Mouse (Mus musculus): ENCODE measurements around the gene 2010003K11Rik.

Gene 2010003K11Rik

DNA sequence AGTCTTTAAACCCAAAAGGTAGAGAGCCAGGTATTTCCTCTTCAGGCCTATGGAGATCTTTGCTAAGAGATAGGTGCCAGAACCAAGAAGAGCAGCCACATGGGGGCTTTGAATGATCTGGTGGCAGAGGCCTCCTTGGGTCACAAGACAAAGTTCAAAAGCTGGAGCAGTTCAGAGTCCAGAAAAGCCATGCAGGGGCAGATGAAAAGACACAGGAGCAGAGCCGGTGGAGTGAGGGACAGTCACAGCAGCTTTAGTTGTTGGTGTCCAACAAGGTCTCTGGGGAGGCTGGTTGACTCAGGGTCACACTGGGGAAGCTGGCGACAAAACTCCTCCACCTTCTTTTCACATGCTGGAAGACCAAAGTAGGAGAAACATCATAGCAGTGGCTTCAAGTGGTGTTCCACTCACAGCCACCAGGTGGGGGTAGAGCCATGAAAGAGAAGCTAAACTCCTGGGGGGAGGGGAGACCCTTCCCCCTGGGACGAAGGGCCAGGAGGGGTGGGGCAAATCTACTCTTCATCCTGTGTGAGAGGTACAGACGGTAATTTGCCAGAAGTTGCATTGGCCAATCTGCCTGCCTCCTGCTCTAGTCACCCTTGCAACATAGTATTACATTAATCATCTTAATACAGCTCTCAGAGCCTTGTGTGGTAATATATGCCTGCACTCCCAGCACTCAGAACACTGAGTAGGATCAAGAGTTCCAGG lies 965 bp downstream of the 2010003K11Rik start:
- DNase-seq (ENCODE audit: low read depth in 2 of 2, low spot score in 2 of 2): peak; percentile 28 to 58

DNA sequence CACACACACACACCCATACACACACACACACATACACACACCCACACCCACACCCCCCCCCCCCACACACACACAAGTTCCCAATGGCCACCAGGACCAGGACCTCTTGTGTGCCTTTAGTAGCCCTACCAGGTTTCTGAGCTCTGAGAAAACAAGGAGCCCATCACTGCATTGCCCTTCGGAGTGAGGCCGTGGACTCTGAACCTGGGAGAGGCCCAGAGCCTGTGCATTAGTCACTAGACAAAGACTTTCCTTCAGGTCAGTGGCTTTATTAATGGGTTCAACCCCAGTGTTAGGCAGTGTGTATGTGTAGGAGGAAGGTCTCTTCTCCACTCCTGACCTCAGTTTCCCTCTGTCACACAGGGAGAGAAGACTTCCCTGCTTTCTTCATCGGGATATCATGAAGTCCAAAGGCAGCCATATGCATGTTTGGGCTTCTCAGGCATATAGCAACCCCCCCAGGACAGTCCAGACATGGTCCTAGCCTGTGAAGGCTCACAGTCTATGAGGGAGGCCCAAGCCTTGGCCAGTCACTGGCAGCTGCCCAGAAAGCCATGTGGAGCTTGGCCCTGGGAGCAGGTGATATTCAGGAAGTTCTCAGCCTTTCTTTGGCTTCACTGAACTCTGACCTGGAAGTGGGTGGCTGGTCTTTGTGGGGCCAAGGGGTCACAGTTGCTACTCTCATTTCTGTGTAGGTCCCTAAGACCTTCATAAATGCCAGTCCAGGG lies 1.7 kb downstream of the 2010003K11Rik start:
- DNase-seq (ENCODE audit: low read depth in 2 of 2, low spot score in 2 of 2): no peak

DNA sequence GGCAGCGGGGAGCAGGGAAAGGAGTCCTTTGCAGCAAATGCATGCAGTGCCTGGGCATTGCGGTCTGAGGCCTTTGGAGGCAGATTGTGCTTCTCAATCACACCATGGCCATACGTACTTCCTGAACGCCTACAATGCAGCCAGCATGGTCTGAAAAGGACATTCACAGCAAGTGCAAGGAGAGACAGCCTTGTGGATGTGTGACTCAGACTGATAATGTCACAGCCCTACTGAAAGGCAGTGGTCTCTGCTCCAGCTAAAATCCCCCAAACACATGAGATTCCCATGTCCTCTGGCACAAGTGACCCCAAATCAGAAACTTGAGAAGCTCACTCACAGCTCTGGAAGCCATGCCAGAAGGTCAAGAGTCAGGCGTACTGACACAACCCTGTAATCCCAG lies 2.6 kb downstream of the 2010003K11Rik start:
- DNase-seq (ENCODE audit: low read depth in 2 of 2, low spot score in 2 of 2): no peak

DNA sequence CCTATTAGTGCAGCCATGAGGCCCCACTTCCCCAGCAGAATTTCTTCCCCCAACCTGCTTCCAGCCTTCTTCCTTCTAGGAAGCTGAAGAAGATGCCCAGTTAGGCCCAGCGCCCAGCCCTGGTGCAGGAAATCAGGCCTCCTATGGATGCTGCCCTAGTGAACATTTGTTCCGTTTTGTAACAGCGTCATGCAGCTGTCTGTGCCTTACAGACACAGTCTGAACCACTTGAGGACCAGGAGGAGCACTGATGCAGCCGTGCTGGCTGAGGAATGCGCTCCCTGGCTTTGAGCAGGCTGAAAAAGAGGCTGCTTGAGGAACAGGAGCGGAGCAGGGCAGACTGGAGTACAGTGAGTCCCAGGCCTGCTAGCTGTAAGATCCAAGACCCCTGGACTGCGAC lies 3.7 kb downstream of the 2010003K11Rik start:
- DNase-seq (ENCODE audit: low read depth in 2 of 2, low spot score in 2 of 2): no peak

DNA sequence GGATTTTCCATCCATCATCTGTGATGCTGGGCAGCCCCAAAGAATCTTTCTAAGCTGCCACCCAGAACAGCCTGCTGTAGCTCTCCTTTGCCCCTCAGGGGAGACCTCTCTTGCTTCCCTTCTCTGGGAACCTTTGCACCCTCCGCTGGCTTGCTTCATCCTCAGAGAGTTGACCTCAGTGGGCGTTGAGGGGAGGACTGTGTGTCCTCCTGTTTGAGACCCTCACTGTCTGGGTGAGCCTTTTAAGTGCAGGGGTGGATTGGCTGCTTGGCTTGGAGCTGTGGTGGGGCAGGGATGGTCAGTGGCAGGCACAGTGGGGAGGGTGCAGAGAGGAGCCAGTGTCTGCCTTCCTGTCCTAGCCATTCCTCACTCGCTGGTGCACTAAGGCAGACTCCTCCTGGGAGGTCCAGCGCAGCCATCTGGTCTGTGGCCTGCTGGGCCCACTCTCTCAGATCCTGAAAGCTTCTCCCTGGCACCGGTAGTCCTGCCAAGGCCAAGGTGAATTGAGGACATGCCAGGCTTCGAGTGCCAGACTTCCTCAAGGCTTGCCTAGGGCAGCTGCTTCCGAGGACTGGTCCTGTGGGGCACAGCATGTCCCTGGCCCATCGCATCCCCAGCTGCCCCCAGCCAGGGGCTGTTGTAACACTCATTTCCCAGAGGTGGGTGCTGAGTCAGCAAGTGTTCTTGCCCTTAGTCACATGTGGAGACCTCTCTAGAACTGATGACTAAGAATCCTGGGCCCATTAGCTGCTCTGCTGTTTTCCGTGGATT lies 5.7 kb downstream of the 2010003K11Rik start:
- DNase-seq (ENCODE audit: low read depth in 2 of 2, low spot score in 2 of 2): no peak

DNA sequence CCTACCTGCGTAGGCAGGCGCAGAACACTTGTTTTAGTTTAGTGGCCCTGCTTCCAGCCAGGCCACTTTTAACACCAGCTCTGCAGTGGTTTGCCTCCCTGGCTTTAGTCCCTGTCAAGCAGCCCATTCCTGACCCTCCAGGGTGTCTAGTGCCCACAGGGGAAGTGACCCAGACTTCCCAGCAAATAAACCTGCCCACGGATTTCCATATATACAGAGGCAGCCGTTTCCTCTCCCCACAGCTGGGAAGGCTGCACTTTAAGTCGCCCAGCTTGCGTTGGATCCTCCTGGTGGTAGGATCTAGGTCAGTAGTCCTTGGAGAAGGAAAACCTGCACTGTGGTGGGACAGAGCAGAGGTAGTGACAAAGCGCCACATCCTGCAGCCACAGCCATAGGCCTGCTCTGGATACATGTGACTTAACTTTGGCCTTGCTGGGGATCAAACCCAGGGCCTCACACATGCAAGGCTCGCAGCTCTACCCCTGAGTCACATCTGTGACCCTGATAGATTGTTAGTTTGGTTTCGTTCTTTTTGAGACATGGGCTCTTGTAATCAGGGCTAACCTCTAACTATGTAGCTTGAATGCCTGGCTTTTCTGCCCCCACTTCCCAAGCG lies 7.2 kb downstream of the 2010003K11Rik start:
- no peak for DNase-seq (ENCODE audit: low read depth in 2 of 2, low spot score in 2 of 2)

DNA sequence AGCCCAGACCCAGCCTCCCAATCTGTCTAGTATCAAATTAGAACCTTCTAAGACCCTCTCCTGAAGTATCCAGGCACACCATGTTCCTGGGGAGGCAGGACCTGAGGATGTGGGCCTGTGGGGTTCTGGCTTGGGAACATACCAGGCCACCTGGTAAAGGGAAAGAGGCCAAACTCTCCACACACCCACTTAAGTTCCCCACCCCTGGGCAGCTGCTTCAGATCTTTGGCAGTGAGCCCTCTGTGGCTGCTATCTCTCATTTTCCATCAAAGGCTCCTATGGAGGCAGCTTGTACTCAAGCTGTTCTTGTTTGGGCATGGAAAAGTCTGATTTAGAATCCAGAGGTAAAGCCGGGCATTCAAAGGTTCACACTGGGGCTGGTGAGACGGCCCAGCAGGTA lies 10.5 kb downstream of the 2010003K11Rik start:
- DNase-seq (ENCODE audit: low read depth in 2 of 2, low spot score in 2 of 2): no peak

DNA sequence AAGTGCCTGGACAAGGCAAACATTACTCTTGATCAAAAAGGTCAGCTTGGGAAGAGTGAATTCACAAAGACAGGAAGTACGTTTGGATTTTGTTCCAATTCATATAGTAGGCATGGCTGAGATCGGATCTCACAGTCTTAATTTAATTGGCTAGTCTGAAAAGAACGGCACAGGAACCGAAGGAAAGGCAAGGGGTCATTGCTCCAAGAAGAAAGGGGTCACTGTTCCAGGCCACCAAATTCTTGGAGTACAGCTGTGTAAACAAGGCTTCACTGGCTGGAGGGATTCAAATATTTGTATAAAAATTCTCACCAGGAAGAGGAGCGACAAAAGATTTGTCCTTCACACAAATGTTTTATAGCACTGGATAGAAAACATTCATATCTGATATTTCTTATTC lies 13.4 kb downstream of the 2010003K11Rik start:
- DNase-seq (ENCODE audit: low read depth in 2 of 2, low spot score in 2 of 2): no peak

DNA sequence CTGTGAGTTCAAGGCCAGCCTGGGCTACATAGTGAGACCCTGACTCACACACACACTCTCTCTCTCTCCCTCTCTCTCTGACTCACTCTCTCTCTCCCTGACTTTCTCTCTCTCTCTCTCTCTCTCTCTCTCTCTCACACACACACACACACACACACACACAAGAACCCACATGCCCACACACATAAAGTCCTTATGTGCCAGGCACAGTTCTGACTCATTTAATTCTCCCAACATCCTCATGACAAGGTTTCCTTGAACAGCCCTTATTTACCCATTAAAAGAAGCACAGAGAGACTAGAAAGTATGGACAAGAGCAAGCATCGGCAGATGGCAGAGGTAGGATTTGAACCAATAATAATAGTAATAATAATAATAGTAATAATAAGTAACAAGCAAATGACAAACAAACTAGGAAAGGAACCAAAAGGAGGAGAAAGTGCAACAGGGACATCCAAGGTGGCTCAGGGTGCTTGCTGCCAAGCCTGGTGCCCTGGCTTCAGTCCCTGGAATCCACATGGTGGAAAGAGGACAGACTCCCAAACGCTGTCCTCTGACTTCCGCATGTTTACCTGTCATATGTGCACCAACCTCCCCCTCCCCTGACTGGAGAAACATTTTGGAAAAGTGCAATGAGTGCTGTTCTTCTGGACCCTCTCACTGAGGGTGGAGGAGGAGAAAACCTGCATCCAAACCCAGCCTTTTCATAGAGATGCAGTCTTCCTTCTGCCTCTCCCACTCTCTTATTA lies 16.1 kb downstream of the 2010003K11Rik start:
- no peak for DNase-seq (ENCODE audit: low read depth in 2 of 2, low spot score in 2 of 2)

DNA sequence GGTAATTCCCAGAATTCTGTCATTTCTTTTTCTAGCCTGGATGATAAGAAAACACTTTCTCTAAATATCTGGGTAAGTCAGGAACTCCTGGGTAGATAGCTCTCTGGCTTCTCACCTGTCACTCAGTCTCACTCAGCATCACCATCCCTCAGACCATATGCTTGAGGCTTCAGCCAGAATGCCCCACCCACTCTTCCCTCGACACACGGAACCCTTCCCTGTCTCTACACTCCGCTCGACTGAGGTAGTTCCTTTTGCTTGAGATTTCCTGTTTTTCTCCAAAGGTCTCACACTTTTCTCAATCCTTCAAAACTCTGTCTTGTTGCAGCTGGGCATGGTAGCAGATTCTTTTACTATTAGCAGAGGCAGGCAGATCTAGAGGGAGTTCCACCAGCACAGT lies 17.1 kb downstream of the 2010003K11Rik start:
- no peak for DNase-seq (ENCODE audit: low read depth in 2 of 2, low spot score in 2 of 2)

DNA sequence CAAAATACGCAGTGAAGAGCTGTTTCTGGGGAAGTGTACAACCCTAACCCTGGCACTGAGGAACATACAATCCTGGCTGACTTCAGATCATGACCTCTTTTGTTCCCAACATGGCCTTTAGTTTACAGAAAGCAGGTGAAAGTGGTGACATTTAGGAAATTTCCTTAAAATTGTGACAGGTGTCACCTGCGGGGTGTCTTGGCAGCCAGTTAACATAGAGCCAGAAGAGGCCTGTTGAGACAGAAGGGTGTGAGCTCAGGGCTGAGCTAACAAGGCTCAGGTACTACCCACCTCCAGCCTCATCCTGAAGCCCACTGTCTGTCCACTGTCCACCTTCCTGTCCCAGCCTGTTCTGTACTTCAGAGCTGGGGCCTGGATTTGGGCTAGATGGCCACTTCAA lies 18.3 kb downstream of the 2010003K11Rik start:
- no peak for DNase-seq (ENCODE audit: low read depth in 2 of 2, low spot score in 2 of 2)

DNA sequence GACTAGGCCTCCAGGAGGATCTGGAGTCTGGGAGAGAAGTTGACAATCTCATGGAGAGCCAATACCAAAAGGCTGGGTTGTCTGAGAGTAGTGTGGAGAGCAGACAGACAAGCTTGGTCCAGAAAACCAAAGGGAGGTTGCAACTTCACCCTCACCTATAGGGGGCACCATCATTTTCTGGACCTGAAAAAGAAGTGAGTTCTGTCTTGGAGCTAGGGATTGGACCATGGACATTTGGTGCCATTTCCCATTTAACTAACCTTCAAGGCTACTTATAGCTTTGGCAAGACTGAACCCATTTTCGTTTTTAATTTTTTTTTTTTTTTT lies 20.2 kb downstream of the 2010003K11Rik start:
- no peak for DNase-seq (ENCODE audit: low read depth in 2 of 2, low spot score in 2 of 2)

DNA sequence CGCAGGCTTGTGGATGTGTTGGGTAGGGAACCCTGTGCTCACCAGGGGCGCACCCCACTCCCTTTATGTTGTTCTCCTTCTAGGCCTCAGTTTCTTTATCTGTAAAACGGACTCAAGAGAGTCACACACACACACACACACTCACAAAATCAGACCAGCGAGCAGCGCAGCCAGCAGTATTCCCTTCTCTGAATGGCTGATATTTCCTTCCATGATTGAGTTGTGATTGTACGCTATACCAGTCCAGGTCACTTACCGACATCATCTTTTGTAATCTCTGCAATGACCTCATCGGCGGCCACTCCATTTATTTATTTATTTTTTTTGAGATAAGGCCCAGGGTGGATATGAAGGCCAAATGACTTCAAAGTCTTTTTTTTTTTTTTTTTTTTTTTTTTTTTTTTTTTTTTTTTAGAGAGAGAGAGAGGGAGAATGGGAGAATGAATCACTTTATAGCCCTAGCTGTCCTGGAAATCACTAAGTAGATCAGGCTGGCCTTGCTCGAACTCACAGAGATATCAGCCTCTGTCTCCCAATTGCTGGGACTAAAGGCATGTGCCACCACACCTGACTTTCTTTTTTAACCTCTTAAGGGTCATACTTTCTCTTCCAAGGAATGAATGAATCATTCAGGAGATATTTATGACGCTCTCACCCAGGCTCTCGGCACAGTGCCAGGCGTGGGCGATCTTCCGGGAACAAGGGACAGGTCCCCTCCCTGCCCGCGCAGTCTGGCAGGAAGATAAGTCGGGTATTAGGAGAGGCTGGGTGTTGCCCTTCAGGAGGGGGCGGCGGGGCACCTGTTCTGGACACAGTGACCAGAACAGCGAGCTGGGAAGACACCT lies 20.8 kb downstream of the 2010003K11Rik start, which contains the start of gene Syt12:
Gene Syt12 (minus strand): TSS at position 103 of the 845 bp plus-strand sequence.
- no peak for DNase-seq (ENCODE audit: low read depth in 2 of 2, low spot score in 2 of 2)

DNA sequence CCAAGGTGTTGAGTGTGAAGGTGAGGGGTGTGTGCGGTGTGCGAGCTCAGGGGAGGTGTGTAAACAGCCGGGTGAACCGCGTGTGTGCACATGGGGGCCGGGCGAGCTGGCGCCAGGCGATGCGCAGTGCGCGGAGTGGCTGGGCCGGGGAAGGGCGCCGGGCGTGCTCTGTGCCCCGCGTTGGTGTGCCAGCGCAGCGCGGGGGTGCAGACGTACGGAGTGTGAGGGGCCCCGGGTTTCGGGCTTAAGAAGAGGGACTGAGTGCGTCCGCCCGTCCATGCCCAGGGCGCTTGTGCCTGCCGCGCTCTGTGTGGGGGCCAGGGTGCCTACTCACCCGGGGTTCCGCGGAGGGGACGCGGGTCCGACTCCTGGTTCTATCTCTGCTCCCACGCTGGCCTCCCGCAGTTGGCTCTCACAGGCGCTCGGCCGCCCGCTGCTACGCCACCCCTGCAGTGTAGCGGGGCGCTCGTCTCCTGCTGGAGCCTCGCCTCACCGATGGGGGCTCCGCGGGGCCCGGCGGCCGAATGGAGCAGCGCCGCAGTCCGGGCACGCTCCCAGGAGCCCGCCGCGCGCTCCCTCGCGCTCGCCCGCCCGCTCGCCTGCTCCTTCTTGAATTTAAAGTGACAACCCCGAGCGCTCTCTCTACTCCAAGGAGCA lies 21.7 kb downstream of the 2010003K11Rik start:
- DNase-seq (ENCODE audit: low read depth in 2 of 2, low spot score in 2 of 2): no peak

DNA sequence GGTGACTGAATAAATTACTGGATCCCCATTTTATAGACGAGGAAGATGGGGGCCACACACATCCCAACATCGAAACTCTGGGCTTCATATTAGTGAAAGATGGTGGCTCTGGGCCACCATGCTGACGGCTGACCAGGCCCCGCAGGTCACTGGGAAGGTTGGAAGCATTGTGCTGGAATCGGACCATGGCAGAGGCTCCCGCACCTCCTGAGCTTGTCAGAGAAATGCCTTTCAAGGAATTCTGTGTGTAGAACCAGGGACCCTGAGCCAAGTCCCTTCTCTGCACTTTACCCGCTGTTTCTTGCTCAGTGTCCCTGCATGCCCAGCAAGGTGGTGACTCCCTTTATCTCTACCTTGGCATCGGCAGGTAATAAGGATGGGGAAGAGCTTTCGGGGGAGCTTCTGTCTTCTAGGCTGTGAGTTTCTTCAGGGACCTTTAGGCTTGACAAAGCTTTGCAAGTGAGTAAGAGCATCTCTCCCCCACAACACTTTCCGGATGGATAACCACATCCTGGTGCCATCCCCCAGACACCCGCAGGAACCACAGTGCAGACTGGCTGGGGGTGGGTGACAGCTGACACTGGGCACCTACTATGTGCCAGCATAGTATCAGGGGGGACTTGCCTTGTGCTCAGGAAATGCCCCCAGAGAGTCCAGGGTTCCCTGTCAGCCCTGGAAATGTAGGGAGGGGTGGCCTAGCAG lies 23.0 kb downstream of the 2010003K11Rik start:
- DNase-seq (ENCODE audit: low read depth in 2 of 2, low spot score in 2 of 2): peak; percentile 25 to 59

DNA sequence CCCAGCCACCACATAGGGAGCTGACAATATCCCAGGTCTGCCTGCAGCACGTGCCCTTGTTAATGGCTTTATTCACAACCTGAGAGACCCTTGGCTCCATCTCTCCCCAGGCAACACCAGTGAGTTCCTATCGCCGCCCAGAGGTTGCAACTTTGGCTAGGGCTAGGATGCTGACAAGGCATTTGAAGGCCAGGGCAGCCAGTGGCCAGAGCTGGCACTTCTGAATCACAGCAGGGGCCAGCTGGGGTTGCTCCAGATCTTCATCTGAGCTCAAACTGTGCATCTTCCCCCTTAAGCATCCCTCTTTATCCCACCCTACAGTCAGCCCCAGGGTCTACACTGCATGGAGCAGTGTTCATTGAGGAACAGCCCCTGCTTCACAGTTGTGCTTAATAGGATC lies 23.6 kb downstream of the 2010003K11Rik start:
- DNase-seq (ENCODE audit: low read depth in 2 of 2, low spot score in 2 of 2): no peak

DNA sequence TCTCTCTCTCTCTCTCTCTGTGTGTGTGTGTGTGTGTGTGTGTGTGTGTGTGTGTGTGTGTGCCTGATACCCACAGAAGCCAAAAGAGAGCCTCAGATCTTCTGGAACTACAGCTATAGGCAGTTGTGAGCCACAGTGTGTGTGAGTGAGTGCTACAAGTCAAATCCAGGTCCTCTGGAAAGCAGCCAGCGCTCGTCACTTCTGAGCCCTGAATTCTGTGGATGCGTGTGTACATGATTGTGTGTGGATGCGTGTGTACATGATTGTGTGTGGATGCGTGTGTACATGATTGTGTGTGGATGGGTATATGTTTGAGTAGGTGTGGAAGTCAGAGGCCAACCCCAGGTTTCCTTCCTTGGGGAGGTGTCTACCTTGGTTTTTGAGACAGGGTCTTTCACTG lies 24.8 kb downstream of the 2010003K11Rik start:
- DNase-seq (ENCODE audit: low read depth in 2 of 2, low spot score in 2 of 2): no peak

DNA sequence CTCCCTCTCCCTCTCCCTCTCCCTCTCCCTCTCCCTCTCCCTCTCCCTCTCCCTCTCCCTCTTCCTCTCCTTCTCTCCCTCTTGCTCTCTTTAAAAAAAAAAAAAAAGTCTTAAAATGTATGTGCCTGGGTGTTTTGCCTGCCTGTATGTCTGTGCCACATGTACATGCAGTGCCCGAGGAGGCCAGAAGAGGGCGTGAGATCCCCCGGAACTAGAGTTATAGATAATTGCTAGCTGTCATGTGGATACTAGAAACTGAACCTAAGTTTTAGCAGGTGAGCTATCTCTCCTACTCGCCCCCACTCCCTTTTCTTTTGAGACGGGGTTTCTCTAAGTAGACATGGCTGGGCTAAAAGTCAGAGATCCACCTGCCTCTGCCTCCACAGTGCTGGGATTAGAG lies 30.0 kb downstream of the 2010003K11Rik start:
- DNase-seq (ENCODE audit: low read depth in 2 of 2, low spot score in 2 of 2): peak in 1 of 2 experiments; percentile 20

DNA sequence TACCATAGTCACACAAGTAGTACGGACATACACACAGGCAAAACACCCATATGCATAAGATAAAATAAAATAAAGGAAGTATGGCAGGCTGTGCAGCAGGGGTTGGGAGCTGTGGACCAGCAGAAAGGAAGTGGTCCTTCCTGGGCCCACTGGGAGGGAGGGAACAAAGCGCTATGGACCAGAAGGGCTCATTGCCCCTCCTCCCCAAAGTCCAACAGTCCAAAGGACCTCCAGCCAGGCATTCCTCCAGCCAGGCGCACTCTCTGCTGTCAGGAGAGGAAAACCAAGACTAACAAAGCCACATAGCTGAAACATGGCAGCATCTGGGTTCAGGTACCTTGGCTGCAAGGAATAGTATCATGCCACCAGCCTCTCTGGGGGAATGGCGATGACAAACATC lies 33.7 kb downstream of the 2010003K11Rik start:
- DNase-seq (ENCODE audit: low read depth in 2 of 2, low spot score in 2 of 2): no peak

All from CD8-positive naive resting alpha-beta T cell, adult 2 months (primary cell).